Mouse (Mus musculus) erythroblast, embryonic 14.5 days (primary cell): ENCODE measurements at regions not wholly inside any gene's neighbourhood (a gene's known extent, or its start where the extent isn't known, plus 50 kb on each side); places are given as distances from the start of the nearest gene placed in this dataset.

Experiments used
- GATA1 ChIP-seq: IDR thresholded peaks from 2 replicates; pipeline ENCODE4 v1.6.1; 2012; ENCODE audit warnings: low read length, inconsistent platforms, mixed read lengths
- TAL1 ChIP-seq: IDR thresholded peaks from 3 replicates; pipeline ENCODE4 v1.6.1; 2012; ENCODE audit warnings: low read length, inconsistent platforms, mixed read lengths

DNA sequence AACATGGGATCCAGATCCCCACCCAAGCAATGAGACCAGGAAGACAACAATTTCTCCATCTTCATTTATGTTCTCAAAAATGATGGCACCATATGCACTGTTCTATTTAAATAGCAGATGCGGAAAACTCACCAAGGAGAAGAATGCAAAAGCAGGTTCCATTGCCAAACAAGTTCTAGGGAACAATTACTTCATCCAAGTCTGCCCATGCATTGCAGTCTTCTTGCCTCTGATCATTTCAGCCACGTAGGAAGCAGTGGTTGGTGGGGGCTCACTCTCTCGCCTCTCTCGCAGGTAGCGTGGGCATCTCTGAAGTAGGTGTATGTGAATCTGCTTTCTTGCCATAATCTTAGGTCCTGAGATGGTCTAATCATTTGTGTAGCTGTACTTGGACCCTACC is 557.5 kb upstream of the Id2 start:
- TF ChIP-seq TAL1: no peak
- TF ChIP-seq GATA1: no peak
